Mouse (Mus musculus): ENCODE data around the gene Inpp5a.

- TF ChIP-seq ZNF384 (IDR thresholded peaks at IDR 0.05; ENCODE audit: low read depth, low read length) (no peak), HCFC1 (IDR thresholded peaks at IDR 0.05; ENCODE audit: borderline replicate concordance, insufficient read depth, low read length) (no peak), ZC3H11A (IDR thresholded peaks at IDR 0.05; ENCODE audit: borderline replicate concordance, low read depth, low read length) (no peak), MAFK (IDR thresholded peaks at IDR 0.05; ENCODE audit: insufficient read depth, low read depth, low read length) (no peak), CHD2 (IDR thresholded peaks at IDR 0.05; ENCODE audit: low read depth, low read length) (no peak)
These were observed 129.4 kb downstream of the Inpp5a start for GRCm38 (mm10) chr7:139518352-139518751.

All from ES-E14 (cell line).